Mouse (Mus musculus) embryonic stem cell, embryonic (primary cell): ENCODE data around the gene Auts2.

Experiments used
- CTCF ChIA-PET, 4 experiments: fragments of 300-600 bp in 2 of 4; fragments of 350-600 bp in 2 of 4; sonication (Branson Sonifier 250); formaldehyde crosslinking; loops; one replicate each; lab custom pipeline; 2022; ENCODE audit warnings: inconsistent platforms in 2 of 4; lab: Charles Lee
- POLR2A ChIA-PET, 4 experiments: fragments of 300-600 bp in 2 of 4; fragments of 350-600 bp in 2 of 4; sonication (Branson Sonifier 250); formaldehyde crosslinking; loops; one replicate each; lab custom pipeline; 2022; ENCODE audit warnings: antibody characterized with exemption in 4 of 4, inconsistent platforms in 1 of 4; lab: Charles Lee

The Auts2 gene

GRCm38 (mm10) chr5:131431896-131432295 is 1111.2 kb downstream of the Auts2 start:
- ChIA-PET CTCF (no interaction called here), POLR2A (interaction anchor here in 1 of 4 experiments (0.5 kb wide), 1 partner anchor 252 kb away, joined by 5 read pairs; no protein-coding TSS in a partner anchor)

GRCm38 (mm10) chr5:131430109-131430508 is 1113.0 kb downstream of the Auts2 start:
- CTCF ChIA-PET = interaction anchor here (0.6 to 4.0 kb wide), 36 partner anchors 9 to 577 kb away, joined by 3 to 36 read pairs (median 4); no protein-coding TSS in a partner anchor

GRCm38 (mm10) chr5:131429563-131429962 is 1113.6 kb downstream of the Auts2 start:
- POLR2A ChIA-PET = interaction anchor here in 3 of 4 experiments (0.6 to 1.5 kb wide), 3 partner anchors 109 to 584 kb away, joined by 3 to 4 read pairs (median 3); no protein-coding TSS in a partner anchor
- CTCF ChIA-PET = interaction anchor here (0.6 to 4.0 kb wide), 37 partner anchors 9 to 576 kb away, joined by 3 to 36 read pairs (median 4); partner anchors contain the start of gene Galnt17 (in 1 of the 4)

More at GRCm38 (mm10) chr5:131430109-131430508, 1113.0 kb downstream of the Auts2 start:
- POLR2A ChIA-PET = interaction anchor here in 3 of 4 experiments (0.5 to 1.5 kb wide), 3 partner anchors 109 to 585 kb away, joined by 3 to 4 read pairs (median 3); no protein-coding TSS in a partner anchor

GRCm38 (mm10) chr5:131427734-131428413 is 1115.3 kb downstream of the Auts2 start:
- POLR2A ChIA-PET = interaction anchor here in 1 of 4 experiments (1.1 kb wide), 1 partner anchor 477 kb away, joined by 3 read pairs; no protein-coding TSS in a partner anchor
- CTCF ChIA-PET = interaction anchor here (0.6 to 4.0 kb wide), 37 partner anchors 9 to 1496 kb away, joined by 3 to 36 read pairs (median 4); no protein-coding TSS in a partner anchor

- ChIA-PET CTCF (no interaction called here), POLR2A (no interaction called here)
These were observed 1120.4 kb downstream of the Auts2 start for GRCm38 (mm10) chr5:131422737-131423136.

- CTCF ChIA-PET = interaction anchor here in 1 of 4 experiments (0.9 kb wide), 1 partner anchor 9 kb away, joined by 4 read pairs; no protein-coding TSS in a partner anchor
- POLR2A ChIA-PET = no interaction called here
These were observed 1122.7 kb downstream of the Auts2 start for GRCm38 (mm10) chr5:131420406-131420805.

GRCm38 (mm10) chr5:131415902-131416545 is 1127.1 kb downstream of the Auts2 start:
- ChIA-PET CTCF (interaction anchor here in 1 of 4 experiments (1.2 kb wide), 2 partner anchors 13 to 24 kb away, joined by 3 to 7 read pairs; no protein-coding TSS in a partner anchor), POLR2A (no interaction called here)

- ChIA-PET POLR2A (interaction anchor here in 1 of 4 experiments (0.6 kb wide), 1 partner anchor 17 kb away, joined by 3 read pairs; no protein-coding TSS in a partner anchor), CTCF (no interaction called here)
These were observed 1144.9 kb downstream of the Auts2 start for GRCm38 (mm10) chr5:131398250-131398649.

- ChIA-PET POLR2A (no interaction called here), CTCF (no interaction called here)
These were observed 1147.4 kb downstream of the Auts2 start for GRCm38 (mm10) chr5:131395756-131396155.
